Mouse (Mus musculus) neural tube, embryonic 13.5 days (tissue): ENCODE results near the gene Olfr1353. TPM values are rescaled to one million over a fixed set of nuclear protein-coding genes. Genes with fewer than 3 reads are reported as not detected.
"Not testable (repeated sequence)": the region's sequence is repeated elsewhere in the genome, so short reads cannot be mapped to it uniquely, and the experiment has no call there.

ENCODE experiments used
- ATAC-seq: fragments of 200-750 bp; cut with Nextera tagmentation; 2 replicates; pipeline ENCODE4 v1.8.0; 2017; ENCODE audit warnings: low read depth, mild to moderate bottlenecking, moderate TSS enrichment, moderate library complexity
- H3K27ac ChIP-seq: fragments of 300-500 bp; sonication (generic); replicated peaks from 2 replicates; pipeline ENCODE4 v1.5.1; 2015; ENCODE audit warnings: moderate library complexity, mild to moderate bottlenecking, inconsistent platforms
- H3K27me3 ChIP-seq: fragments of 300-500 bp; sonication (generic); 2 replicates; pipeline ENCODE4 v1.6.1; 2015; ENCODE audit warnings: mild to moderate bottlenecking, inconsistent platforms
- H3K36me3 ChIP-seq: fragments of 300-500 bp; sonication (generic); 2 replicates; pipeline ENCODE4 v1.6.1; 2015; ENCODE audit warnings: mild to moderate bottlenecking, inconsistent platforms
- H3K4me1 ChIP-seq: fragments of 300-500 bp; sonication (generic); replicated peaks from 2 replicates; pipeline ENCODE4 v1.6.1; 2015; ENCODE audit warnings: inconsistent platforms
- H3K4me2 ChIP-seq: fragments of 300-500 bp; sonication (generic); 2 replicates; pipeline ENCODE4 v1.6.1; 2015; ENCODE audit warnings: inconsistent platforms, mild to moderate bottlenecking, moderate library complexity
- H3K4me3 ChIP-seq: fragments of 300-500 bp; sonication (generic); 2 replicates; pipeline ENCODE4 v1.5.1; 2015; ENCODE audit warnings: mild to moderate bottlenecking, inconsistent platforms
- H3K9ac ChIP-seq: fragments of 300-500 bp; sonication (generic); 2 replicates; pipeline ENCODE4 v1.6.1; 2015; ENCODE audit warnings: moderate library complexity, mild to moderate bottlenecking, inconsistent platforms
- H3K9me3 ChIP-seq: fragments of 300-500 bp; sonication (generic); 2 replicates; pipeline ENCODE4 v1.6.1; 2016; ENCODE audit warnings: inconsistent platforms
- WGBS: fragments of 180-500 bp; shearing (Covaris S2); methylation state at CpG from one replicate; pipeline ENCODE4 v1.1.7; 2015; 5-methylcytosine and 5-hydroxymethylcytosine counted together
- polyA plus RNA-seq: library from polyadenylated mRNA; unstranded; fragments of >200 nt; fragmentation: Nextera tagmentation; extraction: Ambion mirVana; gene quantifications from 2 replicates; pipeline ENCODE4 v1.2.1, GENCODE M21; 2015

Gene Olfr1353
- not detected in 2 replicates for polyA plus RNA-seq

DNA sequence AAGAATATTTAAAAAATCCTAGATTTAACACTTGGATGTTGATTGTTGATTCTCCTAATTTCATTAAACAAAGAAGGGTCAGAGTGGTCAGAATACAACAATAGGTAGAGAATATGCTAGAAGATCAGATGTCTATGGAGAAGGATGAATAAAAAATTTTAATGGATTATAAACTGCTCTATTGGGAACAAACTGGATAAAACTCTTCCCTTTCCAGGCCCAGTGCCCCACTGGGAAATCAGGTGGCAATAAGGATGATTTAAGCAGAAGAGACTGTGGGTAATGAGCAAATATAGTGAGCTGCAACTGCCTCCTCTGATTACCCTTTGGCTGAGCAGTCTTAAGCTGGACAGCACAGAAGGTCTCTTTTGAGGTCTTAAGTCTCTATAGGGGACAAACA lies at the start of gene Olfr1353:
Gene Olfr1353, plus strand, starts transcription at position 301 of the 400 bp plus-strand sequence.
- not testable (repeated sequence) for H3K4me2 ChIP-seq, H3K9me3 ChIP-seq, H3K4me1 ChIP-seq, H3K36me3 ChIP-seq, H3K27ac ChIP-seq, ATAC-seq, H3K9ac ChIP-seq, H3K27me3 ChIP-seq, H3K4me3 ChIP-seq

DNA sequence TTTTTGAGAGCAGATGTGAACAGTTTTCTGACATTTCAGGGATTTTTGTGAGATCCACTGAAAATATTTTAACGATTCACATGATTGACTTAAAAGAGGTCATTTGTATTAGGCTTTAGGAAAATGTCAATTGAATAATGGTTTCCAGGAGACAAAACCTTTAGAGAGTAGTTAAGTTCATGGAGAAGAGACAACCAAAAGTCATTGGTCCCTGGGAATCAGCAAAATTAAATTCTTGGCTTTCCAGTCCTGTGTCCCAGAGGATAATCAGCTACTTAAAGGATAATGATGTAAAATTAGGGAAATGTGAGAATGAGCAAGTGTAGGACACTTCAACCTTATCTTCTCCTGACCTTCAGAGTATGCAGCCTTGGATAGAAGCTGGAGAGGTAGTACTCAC lies 12.8 kb upstream of the Olfr1353 start, which contains the start of gene Olfr8:
Gene Olfr8, plus strand, starts transcription at position 301 of the 400 bp plus-strand sequence.
- not testable (repeated sequence) for H3K9ac ChIP-seq, H3K4me3 ChIP-seq, H3K36me3 ChIP-seq, H3K9me3 ChIP-seq, H3K27ac ChIP-seq, ATAC-seq, H3K4me1 ChIP-seq, H3K4me2 ChIP-seq, H3K27me3 ChIP-seq
- 88% methylated on average over 1 of the region's 1 CpGs for WGBS

- H3K4me2 ChIP-seq, result no peak within 1 kb of the TSS
- no peaks in the 10 kb centered on the region for H3K9me3 ChIP-seq
- H3K4me1 ChIP-seq, result no peaks in the 10 kb centered on the region
Measured at GRCm38 (mm10) chr10:78980750-78981149, 17.6 kb downstream of the Olfr1353 start, which contains the start of gene Olfr1352. TSS of gene Olfr1352 (plus strand) at chr10:78981050.

DNA sequence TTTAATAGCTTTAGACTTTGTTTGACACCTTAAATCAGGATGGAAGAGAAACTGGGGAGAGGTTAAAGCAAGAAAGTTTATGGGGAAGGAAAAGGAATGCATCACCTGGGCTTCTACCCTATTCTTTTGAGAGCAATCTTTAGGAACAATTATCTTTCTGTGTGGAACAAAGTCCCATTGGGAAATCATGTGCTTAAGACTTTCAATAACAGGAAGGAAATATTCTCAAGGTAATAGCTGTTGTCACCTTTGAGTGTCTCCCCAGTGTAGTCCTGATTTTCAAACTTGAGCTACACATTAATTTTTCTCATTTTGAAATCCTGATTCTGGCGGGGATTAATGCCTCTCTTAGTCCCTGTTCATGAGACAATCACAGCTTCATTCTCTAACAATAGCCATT lies 49.1 kb downstream of the Olfr1353 start, which contains the start of gene Olfr1351:
Gene Olfr1351, plus strand, starts transcription at position 301 of the 400 bp plus-strand sequence.
- Histone ChIP-seq H3K27me3 (no peaks in the 10 kb centered on the region), H3K27ac (no peak within 1 kb of the TSS), H3K4me3 (no peak within 1 kb of the TSS), H3K9ac (no peak within 1 kb of the TSS), H3K4me1 (no peaks in the 10 kb centered on the region), H3K9me3 (no peaks in the 10 kb centered on the region), H3K4me2 (no peak within 1 kb of the TSS), H3K36me3 (no peaks in the 10 kb centered on the region)
- ATAC-seq, result no peak
- WGBS, result 86% methylated on average over 1 of the region's 1 CpGs

More at GRCm38 (mm10) chr10:78980750-78981149, 17.6 kb downstream of the Olfr1353 start, which contains the start of gene Olfr1352:
- no peak within 1 kb of the TSS for H3K27ac ChIP-seq
- no peak within 1 kb of the TSS for H3K4me3 ChIP-seq
- H3K36me3 ChIP-seq, result no peaks in the 10 kb centered on the region
- no peaks in the 10 kb centered on the region for H3K27me3 ChIP-seq
- no peak within 1 kb of the TSS for H3K9ac ChIP-seq
- no peak for ATAC-seq

Other genes starting within 250 kb of the Olfr1353 start
- gene Casp14, start 245.0 kb upstream of the Olfr1353 start, polyA plus RNA-seq, result not detected in 2 replicates
- 0.11 and 0.18 TPM in 2 replicates for gene Ccdc105, start 210.2 kb upstream of the Olfr1353 start, polyA plus RNA-seq
- 7.2 and 7.8 TPM in 2 replicates for gene Slc1a6, start 182.8 kb upstream of the Olfr1353 start, polyA plus RNA-seq
- gene Olfr1356, start 111.1 kb upstream of the Olfr1353 start, polyA plus RNA-seq, result not detected in 2 replicates
- gene Olfr1355, start 87.8 kb upstream of the Olfr1353 start, polyA plus RNA-seq, result not detected in 2 replicates
- gene Olfr1354, start 50.1 kb upstream of the Olfr1353 start, polyA plus RNA-seq, result not detected in 2 replicates
- not detected in 2 replicates for gene Olfr8, start 12.7 kb upstream of the Olfr1353 start, polyA plus RNA-seq
- not detected in 2 replicates for gene Olfr1352, start 17.7 kb downstream of the Olfr1353 start, polyA plus RNA-seq
- gene Olfr1351, start 49.2 kb downstream of the Olfr1353 start, polyA plus RNA-seq, result not detected in 2 replicates
- 0.31 and 0.54 TPM in 2 replicates for gene Olfr57, start 65.4 kb downstream of the Olfr1353 start, polyA plus RNA-seq
- gene 2610008E11Rik, start 134.3 kb downstream of the Olfr1353 start, polyA plus RNA-seq, result 47.0 and 51.2 TPM in 2 replicates
- gene Vmn2r80, start 185.5 kb downstream of the Olfr1353 start, polyA plus RNA-seq, result not detected in 2 replicates